Mouse (Mus musculus) ES-Bruce4 (cell line): ENCODE results near the gene Utp11. TPM values are rescaled to one million over a fixed set of nuclear protein-coding genes. Genes with fewer than 3 reads are reported as not detected.
A peak's percentile ranks its signal among the peaks of the same experiment; 100 is the strongest.

Experiments used
- H3K27ac ChIP-seq: 2 replicates; pipeline ENCODE4 v1.5.1; 2012; ENCODE audit warnings: low read length, inconsistent platforms; ENCODE audit not compliant: insufficient read depth
- H3K27me3 ChIP-seq: 2 replicates; pipeline ENCODE4 v1.6.1; 2012; ENCODE audit warnings: mild to moderate bottlenecking, low read length, inconsistent platforms; ENCODE audit not compliant: control insufficient read depth, poor library complexity, insufficient read depth, severe bottlenecking
- H3K36me3 ChIP-seq: 2 replicates; pipeline ENCODE4 v1.6.1; 2012; ENCODE audit warnings: inconsistent platforms, mild to moderate bottlenecking, low read length, moderate library complexity; ENCODE audit not compliant: control insufficient read depth, poor library complexity, insufficient read depth, severe bottlenecking
- H3K4me1 ChIP-seq: one replicate; pipeline ENCODE4 v1.8.1; 2011; ENCODE audit warnings: low read length; ENCODE audit not compliant: control insufficient read depth, insufficient read depth
- H3K4me3 ChIP-seq: 2 replicates; pipeline ENCODE4 v1.5.1; 2011; ENCODE audit warnings: low read depth, mild to moderate bottlenecking, low read length
- H3K9ac ChIP-seq: 2 replicates; pipeline ENCODE4 v1.6.1; 2012; ENCODE audit warnings: low read depth, mild to moderate bottlenecking, inconsistent platforms; ENCODE audit not compliant: poor library complexity, severe bottlenecking
- H3K9me3 ChIP-seq: replicated peaks from 2 replicates; pipeline ENCODE4 v1.6.1; 2012; ENCODE audit warnings: mild to moderate bottlenecking, low read length, inconsistent platforms; ENCODE audit not compliant: control insufficient read depth, poor library complexity, insufficient read depth, severe bottlenecking
- CTCF ChIP-seq: IDR thresholded peaks from one replicate; pipeline ENCODE4 v1.8.1; 2011; ENCODE audit warnings: low read depth, low read length
- EP300 ChIP-seq: IDR thresholded peaks from 2 replicates; pipeline ENCODE4 v1.6.1; 2011; ENCODE audit warnings: low read depth, low read length; ENCODE audit not compliant: insufficient read depth
- POLR2A ChIP-seq: IDR thresholded peaks from one replicate; pipeline ENCODE4 v1.8.1; 2011; ENCODE audit warnings: low read length; ENCODE audit not compliant: insufficient read depth
- polyA plus RNA-seq: library from polyadenylated mRNA; stranded (reverse); fragments of >200 nt; gene quantifications from 2 replicates; pipeline ENCODE4 v1.2.4, GENCODE M21; 2011; ENCODE audit warnings: low read depth; ENCODE audit not compliant: missing spikeins, insufficient read depth, insufficient read length

The Utp11 gene
- polyA plus RNA-seq, 1 experiment = 56.9 TPM

DNA sequence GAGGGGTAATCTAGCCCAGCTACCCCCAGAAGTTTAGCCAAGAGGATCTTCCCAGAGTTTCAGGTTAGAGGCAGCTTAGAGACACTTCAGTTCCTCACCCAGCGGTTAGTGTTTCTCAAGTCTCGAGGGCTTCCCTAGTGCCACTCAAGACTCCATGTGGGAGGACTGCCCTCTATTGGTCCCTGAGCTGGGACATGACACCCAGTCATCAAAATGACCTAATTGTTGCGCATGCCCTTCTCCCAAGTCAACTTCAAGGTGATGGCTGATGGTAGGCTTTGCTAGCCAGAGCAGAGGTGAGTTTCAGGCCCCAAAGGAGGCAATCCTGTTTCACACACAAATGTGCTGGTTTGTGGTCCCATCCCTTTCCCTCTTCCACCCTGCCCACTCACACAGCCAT is 30.4 kb downstream of the Utp11 start:
- no peak overlapping the region for H3K9ac ChIP-seq
- H3K4me1 ChIP-seq = no peaks in the 10 kb centered on the region
- TF ChIP-seq CTCF (peak; percentile 52), POLR2A (no peak), EP300 (no peak)
- H3K4me3 ChIP-seq = no peak overlapping the region
- H3K36me3 ChIP-seq = 0 out of 2 replicates have a peak, but pooled peaks cover 3% of the 10 kb centered on the region
- no peak overlapping the region for H3K27ac ChIP-seq
- H3K9me3 ChIP-seq = no peaks in the 10 kb centered on the region
- H3K27me3 ChIP-seq = peaks cover 12% of the 10 kb centered on the region

- Histone ChIP-seq H3K9me3 (no peaks in the 10 kb centered on the region), H3K4me1 (no peaks in the 10 kb centered on the region), H3K9ac (no peak overlapping the region), H3K4me3 (peak overlapping the region; percentile 1; the same call in 1 of the 2 replicates), H3K27me3 (peaks cover 16% of the 10 kb centered on the region), H3K27ac (no peak overlapping the region), H3K36me3 (0 out of 2 replicates have a peak, but pooled peaks cover 3% of the 10 kb centered on the region)
- no peak for TF ChIP-seq POLR2A
- TF ChIP-seq CTCF = no peak
- no peak for TF ChIP-seq EP300
Observed at GRCm38 (mm10) chr4:124660603-124661002, 32.8 kb downstream of the Utp11 start.

DNA sequence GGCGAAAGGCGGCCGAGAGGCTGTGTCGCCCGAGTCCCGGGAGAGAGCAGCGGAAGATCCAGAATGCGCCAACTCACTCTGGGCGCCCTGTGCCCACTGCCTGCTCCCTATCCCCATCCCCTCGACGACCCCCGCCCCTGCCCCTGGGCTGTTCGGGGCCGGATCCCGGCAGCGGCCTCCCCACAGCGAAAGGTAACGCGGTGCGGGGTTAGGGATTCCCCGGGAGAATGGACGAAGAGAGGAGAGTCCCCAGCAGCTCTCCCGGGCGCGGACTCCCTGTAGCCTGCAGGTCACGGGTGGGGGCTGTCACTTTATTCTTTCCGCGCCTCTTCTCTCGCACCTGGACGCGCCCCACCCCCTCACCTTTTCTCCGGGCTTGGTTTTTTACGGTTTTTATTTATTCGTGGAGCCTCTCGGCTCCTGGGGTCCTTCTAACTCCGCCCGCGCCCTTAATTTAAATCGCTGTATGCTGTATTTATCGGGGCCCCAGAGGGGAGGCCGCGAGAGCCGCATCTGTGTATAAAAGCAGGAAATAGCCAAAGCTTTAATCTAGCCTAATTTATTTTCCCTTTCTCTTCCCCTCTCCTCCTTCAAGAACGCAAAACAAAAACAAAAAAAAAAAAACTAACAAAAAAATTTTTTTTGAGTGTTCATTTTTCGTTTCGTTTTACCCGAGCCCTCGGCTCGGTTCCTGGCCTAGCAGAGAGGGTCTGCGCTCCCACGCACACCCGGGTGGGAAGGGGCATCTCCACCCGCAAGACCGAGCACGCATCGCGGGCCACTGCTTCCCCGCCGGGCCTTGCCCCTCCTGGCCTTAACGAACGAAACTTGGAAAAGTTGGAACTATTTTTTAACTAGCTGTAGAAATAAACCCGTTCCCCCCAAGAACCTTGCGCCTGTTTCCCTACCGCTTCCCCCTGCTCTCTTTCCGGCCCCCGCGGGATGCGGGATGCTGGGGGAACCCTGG is 33.9 kb downstream of the Utp11 start:
- Histone ChIP-seq H3K4me1 (no peaks in the 10 kb centered on the region), H3K36me3 (0 out of 2 replicates have a peak, but pooled peaks cover 3% of the 10 kb centered on the region), H3K27ac (no peak overlapping the region), H3K4me3 (peak overlapping the region; percentile 59), H3K9ac (peak overlapping the region; percentile 72), H3K9me3 (no peaks in the 10 kb centered on the region), H3K27me3 (peaks cover 16% of the 10 kb centered on the region)
- TF ChIP-seq POLR2A (no peak), EP300 (no peak), CTCF (no peak)

GRCm38 (mm10) chr4:124658412-124658851 is 35.0 kb downstream of the Utp11 start:
- 0 out of 2 replicates have a peak, but pooled peaks cover 3% of the 10 kb centered on the region for H3K36me3 ChIP-seq
- TF ChIP-seq CTCF (no peak), EP300 (no peak), POLR2A (no peak)
- H3K9ac ChIP-seq = peak overlapping the region; percentile 90
- H3K27ac ChIP-seq = no peak overlapping the region
- H3K27me3 ChIP-seq = peaks cover 16% of the 10 kb centered on the region
- no peaks in the 10 kb centered on the region for H3K4me1 ChIP-seq
- no peaks in the 10 kb centered on the region for H3K9me3 ChIP-seq
- peak overlapping the region; percentile 57 for H3K4me3 ChIP-seq

GRCm38 (mm10) chr4:124657781-124658180 is 35.6 kb downstream of the Utp11 start:
- H3K9me3 ChIP-seq = no peaks in the 10 kb centered on the region
- 0 out of 2 replicates have a peak, but pooled peaks cover 3% of the 10 kb centered on the region for H3K36me3 ChIP-seq
- TF ChIP-seq POLR2A (no peak), CTCF (no peak), EP300 (no peak)
- H3K27ac ChIP-seq = no peak overlapping the region
- peak overlapping the region; percentile 90 for H3K9ac ChIP-seq
- H3K27me3 ChIP-seq = peaks cover 16% of the 10 kb centered on the region
- no peaks in the 10 kb centered on the region for H3K4me1 ChIP-seq
- H3K4me3 ChIP-seq = peak overlapping the region; percentile 57
